Mouse (Mus musculus) spleen, adult 2 months (tissue): ENCODE measurements around the gene Tbrg4.

Experiments used
- CTCF ChIP-seq: fragments of 200-500 bp; IDR thresholded peaks from 2 replicates; pipeline ENCODE4 v1.5.1; 2011; ENCODE audit warnings: mild to moderate bottlenecking, inconsistent platforms; ENCODE audit not compliant: insufficient read depth, insufficient read length, insufficient replicate concordance; ENCODE audit errors: extremely low read depth
- POLR2A ChIP-seq: fragments of 200-500 bp; IDR thresholded peaks from 2 replicates; pipeline ENCODE4 v1.6.1; 2011; ENCODE audit warnings: low read depth, low read length, inconsistent platforms

DNA sequence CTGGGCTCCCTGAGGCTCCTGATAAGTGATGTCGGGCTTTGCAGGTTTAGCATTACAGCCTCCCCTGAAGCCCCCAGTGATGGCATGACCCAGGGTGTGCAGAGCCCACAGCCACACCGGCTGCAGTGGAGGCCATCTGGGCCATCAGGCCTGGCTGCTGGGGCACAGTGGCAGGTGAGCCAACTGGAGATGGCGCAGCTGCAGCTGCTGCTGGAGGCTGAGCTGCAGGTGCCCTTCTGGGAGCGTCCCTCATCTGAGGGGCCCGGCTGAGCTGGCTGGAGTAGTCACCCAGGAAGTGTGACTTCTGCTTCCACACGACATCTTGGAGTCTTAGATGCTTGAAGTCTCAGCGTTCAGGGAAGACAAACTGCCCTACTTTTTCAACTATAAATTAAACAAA lies 24.7 kb upstream of the Tbrg4 start:
- no peak for TF ChIP-seq POLR2A
- no peak for TF ChIP-seq CTCF
